Mouse (Mus musculus): ENCODE measurements around the gene Poldip2.

Poldip2 gene

DNA sequence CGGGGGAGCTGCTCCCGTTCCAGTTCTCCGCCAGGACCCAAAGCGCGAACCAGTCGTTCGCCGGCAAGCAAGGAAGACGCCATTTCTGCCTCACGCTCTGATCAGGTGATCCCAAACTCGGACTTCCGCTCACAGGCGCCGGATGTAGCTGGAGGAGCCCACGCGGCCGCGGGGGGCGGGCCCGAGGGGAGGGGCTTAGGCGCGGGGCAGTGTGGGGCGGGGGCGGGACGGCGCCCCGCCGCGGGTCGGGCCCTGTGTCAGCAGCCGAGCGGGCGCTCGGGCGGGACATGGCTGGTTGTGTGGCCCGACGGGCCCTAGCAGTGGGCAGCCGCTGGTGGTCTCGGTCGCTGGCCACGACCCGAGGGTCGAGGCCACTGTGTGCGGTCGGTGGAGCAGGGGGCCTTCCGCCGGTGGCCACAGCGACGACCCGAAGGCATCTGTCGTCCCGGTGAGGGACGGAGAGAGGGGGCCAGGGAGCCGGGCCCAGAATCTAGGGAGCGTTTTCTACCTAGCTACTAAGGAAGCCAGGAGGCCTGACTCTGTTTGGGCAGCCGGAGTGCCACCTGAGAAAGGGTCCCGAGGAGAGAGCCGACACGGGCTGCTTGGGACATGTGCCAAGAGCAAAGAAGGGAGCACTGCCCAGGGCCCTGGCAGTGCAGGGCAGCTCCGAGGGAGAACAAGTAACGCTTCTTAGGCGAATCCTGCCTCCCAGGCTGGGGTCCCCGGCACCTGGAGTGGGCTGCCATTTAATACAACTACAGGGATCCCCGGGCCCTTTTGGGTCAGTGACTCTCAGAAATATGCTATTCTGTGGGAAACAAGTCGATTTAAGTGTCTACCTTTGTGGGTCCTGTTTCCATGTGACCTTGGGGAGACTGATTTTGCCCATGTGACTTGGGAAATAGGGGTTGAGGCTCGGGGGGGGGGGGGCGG is at the start of gene Poldip2, which contains the start of gene Tmem199:
TSS of gene Poldip2 (plus strand) at position 169 of the 933 bp plus-strand sequence.
TSS of gene Tmem199 (minus strand) at position 148 of the 933 bp plus-strand sequence.
- DNase-seq (ENCODE audit: extremely low spot score, low read depth, low spot score) = peak; percentile 62

DNA sequence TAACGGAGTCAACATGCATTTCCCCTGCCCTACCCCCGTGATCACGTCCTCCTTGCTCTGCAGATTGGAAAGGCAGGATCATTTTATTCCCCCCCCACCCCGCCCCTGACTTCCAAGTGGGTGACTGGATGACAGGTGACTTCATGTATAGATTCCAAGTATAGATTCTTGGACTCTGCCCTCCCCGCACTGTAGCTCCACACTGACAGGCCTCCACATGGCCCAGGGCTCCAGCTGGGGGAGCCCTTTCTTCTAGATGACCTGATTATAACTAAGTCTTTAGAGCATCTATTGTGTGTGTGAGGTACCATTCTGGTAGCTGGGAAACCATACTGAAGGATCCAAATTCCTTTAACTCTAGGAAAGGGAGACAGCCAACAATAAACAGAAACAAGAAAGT is 49.3 kb upstream of the Poldip2 start:
- DNase-seq (ENCODE audit: extremely low spot score, low read depth, low spot score) = no peak

DNA sequence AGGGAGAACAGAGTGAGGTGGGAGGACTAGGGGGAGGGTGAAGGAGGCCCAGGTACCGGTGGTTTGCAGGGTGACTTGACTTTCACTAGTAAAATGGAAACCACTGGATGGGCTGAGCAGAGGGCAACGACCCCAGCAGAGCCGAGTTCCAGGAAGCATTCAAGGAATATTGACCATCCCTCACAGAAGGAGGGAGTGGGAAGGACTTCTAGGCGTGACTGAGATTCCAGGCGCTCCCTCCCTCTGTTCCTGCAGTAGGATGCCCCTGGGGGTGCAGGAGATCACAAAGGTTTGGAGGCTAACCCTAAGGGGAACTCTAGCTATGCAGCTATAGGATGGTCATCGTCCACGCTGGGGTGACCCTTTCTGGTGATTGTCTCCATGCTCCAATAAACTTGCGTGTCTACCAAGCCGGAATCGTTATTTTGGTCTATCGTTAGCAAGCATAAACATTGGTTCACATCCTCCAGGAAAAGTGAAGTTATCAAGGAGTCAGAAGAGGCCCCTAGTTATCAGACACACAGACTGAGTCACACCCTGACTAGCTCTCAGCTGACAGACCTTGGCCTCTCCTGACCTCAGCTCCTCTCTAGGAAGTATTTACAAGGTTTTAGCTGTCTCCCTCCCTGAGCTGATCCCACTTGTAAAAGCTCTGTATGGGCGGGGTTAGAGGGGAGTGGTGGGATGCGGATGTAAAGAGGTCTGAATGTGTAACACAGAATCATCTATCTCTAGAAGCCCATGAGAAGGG is 48.5 kb upstream of the Poldip2 start:
- DNase-seq (ENCODE audit: extremely low spot score, low read depth, low spot score) = no peak

DNA sequence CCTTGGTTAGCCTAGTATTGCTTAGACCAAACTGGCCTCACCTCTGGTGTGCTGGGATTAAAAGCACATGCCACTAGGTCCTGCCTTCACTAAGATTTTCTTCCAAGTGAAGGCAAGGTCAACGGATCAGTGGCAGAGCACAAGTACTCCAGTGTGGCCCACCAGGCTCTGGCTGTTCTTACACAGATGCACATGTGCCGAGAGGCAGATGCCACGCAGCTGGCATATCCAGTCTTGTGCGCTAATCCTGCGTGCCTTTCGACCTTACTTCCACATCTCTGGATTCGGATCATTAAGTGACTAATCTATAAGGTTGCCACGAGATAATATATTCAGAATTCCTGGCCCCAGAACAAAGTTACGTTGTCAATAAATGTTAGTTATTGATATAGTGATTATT is 46.9 kb upstream of the Poldip2 start:
- no peak for DNase-seq (ENCODE audit: extremely low spot score, low read depth, low spot score)

DNA sequence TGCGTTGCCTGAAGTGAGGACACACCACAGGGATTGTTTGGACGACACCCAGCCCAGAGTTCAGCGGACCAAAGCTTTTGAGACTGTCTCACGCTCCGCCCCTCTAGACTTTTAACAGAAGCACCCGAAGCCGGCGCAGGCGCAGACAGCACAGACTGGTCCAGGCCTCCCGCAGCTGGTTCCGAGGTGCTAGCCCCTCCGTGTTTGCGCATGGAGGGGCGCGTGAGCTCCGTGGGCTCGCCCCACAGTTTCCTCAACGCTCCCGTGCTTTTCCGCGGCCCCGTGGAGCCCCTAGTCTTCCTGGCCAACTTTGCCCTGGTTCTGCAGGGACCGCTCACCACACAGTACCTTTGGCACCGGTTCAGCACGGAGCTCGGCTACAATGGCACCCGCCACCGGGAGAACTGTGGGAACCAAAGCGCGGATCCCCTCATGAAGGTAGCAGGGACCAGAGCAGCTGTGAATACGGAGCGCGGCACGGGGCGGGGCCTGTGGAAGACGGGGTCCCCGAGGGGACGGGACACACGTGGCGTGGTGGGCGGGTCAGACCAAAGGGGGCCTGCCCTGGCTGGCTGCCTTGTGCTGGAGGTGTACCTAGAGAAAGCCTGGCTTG is 46.3 kb upstream of the Poldip2 start, which contains the start of gene Slc46a1:
TSS of gene Slc46a1 (plus strand) at position 130 of the 613 bp plus-strand sequence.
- DNase-seq (ENCODE audit: extremely low spot score, low read depth, low spot score) = no peak

DNA sequence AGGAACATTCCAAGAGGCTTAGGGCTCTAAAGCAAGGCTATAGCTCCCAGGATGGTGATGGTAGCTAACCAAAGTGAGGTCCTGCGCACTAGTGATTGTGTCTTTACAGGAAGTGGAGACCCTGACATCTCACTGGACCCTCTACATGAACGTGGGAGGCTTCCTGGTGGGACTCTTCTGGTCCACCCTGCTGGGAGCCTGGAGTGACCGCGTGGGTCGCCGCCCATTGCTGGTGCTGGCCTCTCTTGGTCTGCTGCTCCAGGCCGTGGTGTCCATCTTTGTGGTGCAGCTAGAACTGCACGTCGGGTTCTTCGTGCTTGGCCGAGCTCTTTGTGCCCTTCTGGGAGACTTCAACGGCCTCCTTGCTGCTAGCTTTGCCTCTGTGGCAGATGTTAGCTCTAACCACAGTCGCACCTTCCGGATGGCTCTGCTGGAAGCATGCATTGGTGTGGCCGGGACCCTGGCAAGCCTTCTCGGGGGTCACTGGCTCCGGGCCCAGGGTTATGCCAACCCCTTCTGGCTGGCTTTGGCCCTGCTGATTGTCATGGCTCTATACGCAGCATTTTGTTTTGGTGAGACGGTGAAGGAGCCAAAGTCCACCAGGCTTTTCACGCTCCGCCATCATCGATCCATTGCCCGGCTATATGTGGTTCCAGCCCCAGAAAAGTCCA is 45.6 kb upstream of the Poldip2 start:
- no peak for DNase-seq (ENCODE audit: extremely low spot score, low read depth, low spot score)

DNA sequence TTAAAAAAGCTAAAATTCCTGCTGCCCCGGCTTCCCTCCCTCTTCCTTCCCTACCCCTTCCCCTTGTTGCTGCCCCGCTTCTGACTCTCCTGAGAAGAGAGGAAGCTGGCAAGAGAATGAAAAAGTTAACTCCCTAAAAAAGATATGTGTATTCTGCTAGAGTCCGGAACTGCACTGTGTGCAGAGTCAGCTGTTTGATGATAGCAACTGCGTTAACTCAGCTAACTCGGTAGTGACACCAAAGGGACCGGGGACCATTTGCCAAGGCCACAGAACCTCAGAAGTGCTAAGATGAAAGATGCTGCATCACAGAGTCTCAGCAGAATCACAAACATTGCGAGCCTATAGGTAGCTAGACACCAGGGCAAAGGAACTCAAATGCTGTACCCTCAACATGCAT is 44.5 kb upstream of the Poldip2 start:
- DNase-seq (ENCODE audit: extremely low spot score, low read depth, low spot score) = no peak

DNA sequence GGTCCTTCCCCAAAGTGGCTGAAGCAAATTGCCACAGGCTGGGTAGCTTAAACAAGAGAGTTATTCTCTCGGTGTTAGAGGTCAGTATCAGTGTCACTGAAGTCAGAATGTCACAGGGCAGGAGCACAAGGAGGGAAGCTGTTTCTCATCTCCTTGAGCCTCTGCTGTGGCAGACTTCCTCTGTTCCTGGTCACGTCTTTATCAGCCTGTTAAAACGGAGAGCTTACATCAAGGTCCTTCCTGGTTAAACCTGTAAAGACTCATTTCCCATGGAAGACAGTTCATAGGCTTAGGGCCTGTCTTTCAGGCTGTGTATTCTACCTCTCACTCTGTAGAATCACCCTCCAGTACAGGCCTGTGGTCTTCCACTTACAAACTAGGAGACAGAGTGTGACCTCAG is 44.1 kb upstream of the Poldip2 start:
- DNase-seq (ENCODE audit: extremely low spot score, low read depth, low spot score) = no peak

DNA sequence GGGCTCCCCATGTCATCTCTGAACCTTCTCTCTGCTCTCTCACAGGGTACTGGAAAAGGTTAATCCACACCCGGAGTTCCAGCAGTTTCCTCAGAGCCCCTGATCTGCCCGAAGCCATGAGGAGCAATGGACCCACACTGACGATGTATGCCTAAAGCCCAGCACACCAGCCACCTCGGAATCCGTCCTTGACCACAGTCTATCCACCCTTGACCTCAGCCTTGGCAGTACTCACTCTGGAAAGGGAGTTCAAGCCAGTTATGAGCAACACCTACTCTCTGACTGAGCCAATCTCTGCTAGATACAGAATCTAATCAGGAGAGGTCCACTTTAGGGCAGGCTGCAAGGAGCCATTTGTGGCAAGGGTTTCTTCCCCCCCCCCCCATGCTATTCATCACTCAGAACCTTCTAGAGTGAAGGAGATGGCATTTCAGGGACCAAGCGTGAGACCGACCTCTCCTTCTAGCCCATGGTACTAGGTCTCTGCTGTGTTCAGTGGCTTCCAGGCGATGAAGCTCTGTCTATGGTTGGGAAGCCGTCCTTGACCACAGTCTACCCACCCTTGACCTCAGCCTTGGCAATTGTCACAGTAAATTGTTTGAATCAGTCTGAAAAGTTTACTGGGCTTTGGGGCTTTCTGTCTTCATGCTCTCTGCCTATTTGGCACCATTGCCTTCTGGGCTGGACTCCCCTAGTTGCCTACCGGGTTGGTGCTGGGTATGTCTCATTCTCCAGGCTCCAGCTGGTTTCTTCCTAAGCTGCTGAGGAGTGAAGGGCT is 40.5 kb upstream of the Poldip2 start:
- DNase-seq (ENCODE audit: extremely low spot score, low read depth, low spot score) = no peak

DNA sequence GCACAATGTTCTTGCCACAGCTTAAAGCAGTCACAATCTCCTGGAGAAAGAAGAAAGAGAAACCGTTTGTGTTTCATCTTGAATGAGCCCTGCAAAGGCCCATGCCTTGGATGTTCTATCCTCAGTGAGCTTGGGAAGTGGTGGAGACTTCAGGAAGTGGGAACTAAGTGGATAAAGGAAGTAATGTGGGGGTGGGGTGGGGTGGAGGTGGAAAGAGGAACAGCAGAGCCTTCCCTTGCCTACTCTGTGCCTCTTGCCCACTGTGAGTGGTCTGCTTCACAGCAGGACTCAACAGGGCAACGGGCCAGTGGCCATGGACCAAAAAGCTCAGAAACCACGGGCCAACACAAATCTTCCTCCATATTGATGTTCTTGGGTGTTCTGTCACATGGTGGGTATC is 36.7 kb upstream of the Poldip2 start:
- no peak for DNase-seq (ENCODE audit: extremely low spot score, low read depth, low spot score)

DNA sequence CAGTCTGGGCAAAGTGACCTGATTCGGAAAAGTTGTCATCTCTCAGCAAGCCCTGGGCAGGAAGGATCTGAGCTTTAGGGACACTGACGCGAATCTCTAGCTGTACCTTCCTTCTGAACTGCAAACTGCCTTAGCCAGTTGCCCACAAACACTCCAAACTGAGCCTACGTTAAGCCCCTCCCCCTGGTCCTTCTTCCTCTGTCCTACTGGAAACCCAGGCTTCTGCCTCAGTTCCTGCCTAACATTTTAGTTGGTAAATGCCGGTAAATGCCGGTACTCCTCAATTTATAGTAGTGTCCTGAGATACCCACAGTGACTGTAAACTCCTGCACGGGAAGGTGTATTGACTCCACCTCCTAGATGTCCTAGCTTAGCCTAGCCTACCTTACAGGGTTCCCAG is 28.4 kb upstream of the Poldip2 start:
- DNase-seq (ENCODE audit: extremely low spot score, low read depth, low spot score) = no peak

DNA sequence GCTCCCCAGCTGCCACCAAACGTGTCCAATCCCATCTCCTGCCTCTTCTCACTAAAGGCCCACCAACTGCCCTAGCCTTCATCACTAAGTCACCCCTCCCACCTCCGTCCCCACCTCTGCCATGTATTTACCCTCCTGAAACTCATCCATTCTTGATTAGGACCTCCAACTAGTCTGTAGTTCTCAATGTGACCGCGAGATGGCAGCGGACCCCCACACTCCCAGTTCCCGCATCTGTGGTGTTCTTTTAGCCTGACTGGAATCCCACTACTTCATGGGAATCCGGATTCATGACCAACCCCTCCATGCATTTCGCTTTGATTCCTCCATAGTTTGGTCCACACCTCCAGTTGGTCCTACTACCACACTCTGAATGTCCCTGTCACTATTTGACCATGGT is 23.8 kb upstream of the Poldip2 start:
- DNase-seq (ENCODE audit: extremely low spot score, low read depth, low spot score) = no peak

DNA sequence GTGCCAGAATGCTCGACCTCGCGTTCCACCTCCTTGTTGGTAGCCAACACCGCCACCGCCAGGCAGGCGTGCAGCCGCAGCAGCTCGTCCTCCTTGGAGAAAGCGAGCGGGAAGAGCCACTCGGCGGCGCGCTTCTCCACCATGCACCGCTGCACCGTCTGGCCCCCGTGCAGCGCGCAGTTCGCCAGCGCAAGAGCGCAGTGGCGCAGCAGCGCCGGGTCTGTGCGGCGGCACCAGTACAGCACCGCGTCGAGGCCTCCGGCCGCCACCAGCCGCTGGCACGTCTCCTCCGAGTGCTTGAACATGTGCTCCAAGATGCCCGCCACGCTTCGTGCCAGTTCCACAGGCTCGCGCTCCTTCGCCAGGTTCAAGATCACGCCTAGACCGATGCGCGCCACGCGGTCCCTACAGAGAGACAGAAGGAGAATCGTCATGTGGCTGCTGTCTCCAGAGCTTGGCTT is 21.2 kb upstream of the Poldip2 start:
- DNase-seq (ENCODE audit: extremely low spot score, low read depth, low spot score) = no peak

DNA sequence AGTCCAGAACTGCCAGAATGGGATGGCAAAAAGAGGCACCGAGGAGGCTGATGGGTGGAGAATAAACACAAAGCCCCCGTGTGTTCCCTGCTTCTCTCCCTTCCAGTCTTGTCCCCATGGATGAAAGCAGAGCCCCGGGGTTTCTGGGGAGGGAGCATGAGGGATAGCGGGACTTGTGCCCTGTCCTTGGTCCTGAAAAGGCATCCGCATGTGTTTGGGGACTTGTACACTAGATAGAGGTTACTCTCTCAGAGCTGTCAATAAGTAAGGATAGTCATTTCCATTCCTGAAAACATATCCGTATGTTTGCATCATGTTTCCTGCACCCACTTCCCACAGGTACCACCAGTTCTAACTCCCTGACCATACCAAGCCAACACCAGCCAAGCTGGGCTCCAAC is 16.1 kb upstream of the Poldip2 start:
- DNase-seq (ENCODE audit: extremely low spot score, low read depth, low spot score) = peak; percentile 44

DNA sequence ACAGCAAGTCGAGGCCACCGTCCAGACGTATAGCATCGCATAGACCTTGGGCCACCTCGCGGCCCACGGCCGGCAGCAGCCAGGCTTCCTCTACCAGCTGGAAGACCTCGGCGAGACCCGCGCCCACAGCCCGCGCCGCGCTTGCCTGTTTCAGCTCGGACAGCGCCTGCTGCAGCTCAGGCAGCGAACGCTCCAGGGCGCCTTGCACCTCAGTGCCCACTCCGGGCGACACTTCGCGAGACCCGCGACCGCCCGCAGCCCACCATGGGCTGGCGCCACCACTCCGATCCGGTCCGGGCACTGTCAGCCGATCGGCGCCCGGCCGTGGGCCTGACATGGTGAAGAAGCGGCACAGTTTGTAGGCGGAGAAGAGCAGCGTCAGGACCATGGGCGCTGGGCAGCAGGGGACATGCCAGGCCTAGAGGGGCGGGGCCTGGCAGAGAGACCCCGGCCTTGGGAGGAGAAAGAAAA is 14.9 kb upstream of the Poldip2 start:
- DNase-seq (ENCODE audit: extremely low spot score, low read depth, low spot score) = no peak

DNA sequence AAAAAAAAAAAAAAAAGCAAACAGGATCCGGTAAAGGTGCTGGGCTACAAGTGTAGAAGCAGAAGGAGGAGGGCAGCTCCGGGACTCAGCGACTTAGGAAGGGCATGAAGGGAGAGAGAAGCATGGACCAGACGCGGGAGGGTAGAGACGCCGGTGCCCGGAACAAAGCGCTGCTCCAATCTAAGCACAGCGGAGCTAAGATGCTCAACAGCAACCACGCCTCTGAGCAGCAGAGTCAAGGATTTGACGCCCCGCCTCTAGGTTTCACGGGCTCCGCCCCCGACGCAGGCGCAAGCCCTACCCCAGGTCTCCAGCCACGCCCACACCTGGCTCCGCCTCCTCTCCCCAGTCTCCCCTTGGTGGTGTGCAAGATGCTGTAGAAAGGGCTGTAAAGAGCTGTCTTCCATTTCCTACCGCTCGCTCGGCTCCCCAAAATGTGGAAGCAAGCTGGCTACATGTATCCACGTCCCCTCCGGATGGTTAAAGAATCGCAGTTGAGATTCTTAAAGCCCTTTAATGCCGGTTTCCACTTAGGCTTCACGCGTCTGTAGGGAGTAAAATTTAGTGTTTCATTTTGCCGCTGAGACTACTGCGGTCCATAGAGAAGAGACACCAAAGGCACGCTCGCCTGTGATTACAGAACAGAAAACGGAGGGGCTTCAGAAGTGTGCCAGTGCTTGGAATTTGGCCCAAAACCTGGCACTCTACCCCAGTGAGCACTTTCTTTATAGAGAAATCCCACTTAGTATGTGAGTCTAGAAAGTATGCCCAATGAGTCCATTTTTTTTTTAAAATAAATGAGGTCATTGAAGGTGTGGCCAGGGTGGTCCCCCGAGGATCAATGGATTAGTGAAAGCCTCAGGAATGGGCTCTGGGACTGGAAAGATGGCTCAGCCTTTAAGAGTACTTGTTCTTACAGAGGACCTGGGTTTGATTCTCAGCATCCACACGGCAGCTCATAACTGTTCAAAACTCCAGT is 14.2 kb upstream of the Poldip2 start, which contains the start of gene Sarm1:
TSS of gene Sarm1 (minus strand) at position 211 of the 979 bp plus-strand sequence.
- DNase-seq (ENCODE audit: extremely low spot score, low read depth, low spot score) = peak; percentile 91

DNA sequence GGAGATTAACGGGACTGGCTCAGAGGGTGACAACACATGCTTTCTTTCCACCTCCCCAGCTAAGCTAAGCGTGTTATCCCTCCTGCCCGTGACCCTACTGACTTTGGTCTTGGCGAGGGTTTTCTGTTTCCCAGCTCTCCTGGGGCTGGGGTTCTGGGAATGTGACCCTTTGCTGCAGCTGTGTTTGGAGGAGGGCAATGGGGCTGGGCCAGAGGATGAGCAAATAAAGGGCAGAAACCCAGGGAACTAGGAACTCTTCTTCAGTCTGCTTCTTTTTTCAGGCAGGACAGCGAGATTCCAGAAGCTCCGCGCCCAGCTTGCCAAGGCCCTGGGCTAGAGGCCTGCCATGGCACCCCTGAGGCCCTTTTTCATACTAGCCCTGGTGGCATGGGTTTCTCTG is 13.0 kb upstream of the Poldip2 start, which contains the start of gene Vtn:
TSS of gene Vtn (plus strand) at position 88 of the 400 bp plus-strand sequence.
- DNase-seq (ENCODE audit: extremely low spot score, low read depth, low spot score) = no peak

DNA sequence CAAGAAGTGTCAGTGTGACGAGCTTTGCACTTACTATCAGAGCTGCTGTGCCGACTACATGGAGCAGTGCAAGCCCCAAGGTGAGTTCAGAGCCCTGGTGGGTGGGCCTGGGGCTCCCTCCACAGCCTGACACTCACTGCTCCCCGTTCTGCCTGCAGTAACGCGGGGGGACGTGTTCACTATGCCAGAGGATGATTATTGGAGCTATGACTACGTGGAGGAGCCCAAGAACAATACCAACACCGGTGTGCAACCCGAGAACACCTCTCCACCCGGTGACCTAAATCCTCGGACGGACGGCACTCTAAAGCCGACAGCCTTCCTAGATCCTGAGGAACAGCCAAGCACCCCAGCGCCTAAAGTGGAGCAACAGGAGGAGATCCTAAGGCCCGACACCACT is 12.4 kb upstream of the Poldip2 start:
- no peak for DNase-seq (ENCODE audit: extremely low spot score, low read depth, low spot score)

All from hindlimb bud, embryonic 11.5 days (tissue).